Mouse (Mus musculus) G1E (cell line): Measurements from ENCODE around the gene Haus2. TPM values are rescaled to one million over a fixed set of nuclear protein-coding genes. Genes with fewer than 3 reads are reported as not detected.

Source experiments
- ATAC-seq: 2 replicates; pipeline ENCODE4 v1.8.0; 2016; ENCODE audit warnings: mild to moderate bottlenecking; ENCODE audit not compliant: insufficient number of reproducible peaks, poor library complexity, low FRiP score, severe bottlenecking; ENCODE audit errors: extremely low read depth
- DNase-seq: peaks from one replicate; pipeline ENCODE4 v3.0.0; 2012; ENCODE audit warnings: low spot score
- H3K27me3 ChIP-seq: 2 replicates; pipeline ENCODE4 v1.6.1; 2012; ENCODE audit warnings: mild to moderate bottlenecking, low read length, inconsistent platforms; ENCODE audit not compliant: insufficient read depth
- H3K36me3 ChIP-seq: replicated peaks from 2 replicates; pipeline ENCODE3; 2012; ENCODE audit warnings: mild to moderate bottlenecking, inconsistent platforms
- H3K4me1 ChIP-seq: 2 replicates; pipeline ENCODE4 v1.6.1; 2012; ENCODE audit warnings: low read depth, low read length, inconsistent platforms, mixed read lengths; ENCODE audit not compliant: insufficient read depth
- H3K4me3 ChIP-seq: 2 replicates; pipeline ENCODE4 v1.5.1; 2012; ENCODE audit warnings: low read depth, mild to moderate bottlenecking, inconsistent platforms, low read length, moderate library complexity, mixed read lengths
- H3K9me3 ChIP-seq: replicated peaks from 2 replicates; pipeline ENCODE4 v1.6.1; 2012; ENCODE audit warnings: inconsistent platforms
- CTCF ChIP-seq: IDR thresholded peaks from 2 replicates; pipeline ENCODE4 v1.5.1; 2012; ENCODE audit warnings: low read depth, low read length, inconsistent platforms, mixed read lengths
- GATA1 ChIP-seq: IDR thresholded peaks from 2 replicates; pipeline ENCODE4 v1.6.1; 2012; ENCODE audit warnings: borderline replicate concordance, low read length, inconsistent platforms, mixed read lengths
- GATA2 ChIP-seq: IDR thresholded peaks from 2 replicates; pipeline ENCODE4 v1.6.1; 2012; ENCODE audit warnings: low read depth, low read length, inconsistent platforms, borderline replicate concordance
- POLR2AphosphoS5 ChIP-seq: IDR thresholded peaks from 2 replicates; pipeline ENCODE4 v1.6.1; 2012; ENCODE audit warnings: low read depth, low read length, inconsistent platforms; ENCODE audit not compliant: insufficient replicate concordance
- TAL1 ChIP-seq: conservative IDR thresholded peaks from 2 replicates; pipeline ENCODE4 v1.6.1; 2012; ENCODE audit warnings: low read depth, low read length, inconsistent platforms, mixed read lengths
- polyA plus RNA-seq: library from polyadenylated mRNA; stranded (reverse); fragments of >175 nt; gene quantifications from 2 replicates; pipeline ENCODE4 v1.2.3, GENCODE M21; 2012
- total RNA-seq, 2 experiments: library from RNA; stranded (forward) in 1 of 2; stranded (reverse) in 1 of 2; fragments of 200-1000 nt in 1 of 2; fragments of >200 nt in 1 of 2; fragmentation: Nextera tagmentation in 1 of 2; gene quantifications; 2 replicates each; pipeline ENCODE4 v1.2.3; 2014 to 2017

The Haus2 gene
- total and polyA plus RNA-seq, 3 experiments: 3.2 to 30.5 (median 14.6) TPM

DNA sequence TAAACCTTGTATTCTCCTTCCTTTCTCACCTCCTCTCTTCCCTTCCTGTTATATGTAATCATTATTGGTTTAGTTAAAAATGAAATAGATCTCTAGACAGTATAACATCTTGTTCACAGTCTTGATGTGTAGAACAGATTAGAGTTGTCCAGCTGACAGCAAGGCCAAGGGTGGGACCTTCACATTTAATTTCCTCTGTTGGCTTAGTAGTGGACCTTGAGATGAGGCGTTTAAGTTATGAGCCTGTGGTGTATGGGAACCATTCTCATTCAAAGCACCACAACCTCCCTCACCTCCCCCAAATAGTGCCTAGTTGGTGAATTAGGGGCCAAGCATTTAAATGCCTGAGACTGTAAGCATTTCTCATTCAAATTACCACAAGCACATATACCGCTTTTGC is 58.3 kb downstream of the Haus2 start:
- H3K4me1 ChIP-seq: peaks cover 17% of the 10 kb centered on the region
- H3K36me3 ChIP-seq: no peaks in the 10 kb centered on the region
- H3K27me3 ChIP-seq: peaks cover 12% of the 10 kb centered on the region; the same call in 1 of the 2 replicates
- TF ChIP-seq CTCF (no peak), POLR2AphosphoS5 (no peak), TAL1 (no peak), GATA2 (no peak), GATA1 (no peak)
- no peak for ATAC-seq
- DNase-seq: no peak
- H3K4me3 ChIP-seq: no peak overlapping the region
- H3K9me3 ChIP-seq: no peaks in the 10 kb centered on the region

DNA sequence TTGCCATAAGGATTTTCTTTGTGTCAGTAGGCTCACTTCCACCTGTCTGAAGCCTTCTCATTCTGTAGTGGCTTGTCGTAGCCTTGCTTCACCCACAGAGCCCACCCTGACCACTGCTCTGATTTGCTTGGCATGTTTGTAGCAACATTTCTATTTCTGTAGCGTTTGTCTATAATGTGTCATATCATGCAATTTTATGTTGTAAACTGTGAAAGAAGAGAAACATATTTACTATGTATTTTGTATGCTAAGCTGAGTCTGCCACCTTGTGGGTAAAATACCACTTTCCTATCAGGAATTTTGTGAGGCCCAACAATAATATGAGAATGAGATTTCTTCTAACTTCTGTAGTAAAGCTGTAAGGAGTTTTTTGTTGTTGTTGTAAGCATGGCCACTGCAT is 61.1 kb downstream of the Haus2 start:
- H3K36me3 ChIP-seq: peaks cover 2% of the 10 kb centered on the region
- ATAC-seq (no peak), DNase-seq (no peak)
- H3K4me1 ChIP-seq: peaks cover 3% of the 10 kb centered on the region; the same call in 1 of the 2 replicates
- no peak for TF ChIP-seq GATA2
- H3K27me3 ChIP-seq: peaks cover 10% of the 10 kb centered on the region; the same call in 1 of the 2 replicates
- no peaks in the 10 kb centered on the region for H3K9me3 ChIP-seq
- no peak overlapping the region for H3K4me3 ChIP-seq

Other genes with a start within 250 kb of the Haus2 start
- 16.0 and 17.2 TPM in 2 replicates for gene Ganc, start 205.5 kb upstream of the Haus2 start, total RNA-seq (2014; fragmentation: Nextera tagmentation)
- 19.2 and 20.4 TPM in 2 replicates for gene Ganc, start 205.5 kb upstream of the Haus2 start, total RNA-seq (2017)
- 0.95 and 1.6 TPM in 2 replicates for gene Ganc, start 205.5 kb upstream of the Haus2 start, polyA plus RNA-seq
- 19.6 and 22.6 TPM in 2 replicates for gene Tmem87a, start 205.3 kb upstream of the Haus2 start, total RNA-seq (2014; fragmentation: Nextera tagmentation)
- 36.8 and 44.1 TPM in 2 replicates for gene Tmem87a, start 205.3 kb upstream of the Haus2 start, total RNA-seq (2017)
- gene Tmem87a, start 205.3 kb upstream of the Haus2 start, polyA plus RNA-seq: 0.76 and 0.88 TPM in 2 replicates
- not detected in 2 replicates for gene Capn3, start 153.4 kb upstream of the Haus2 start, total RNA-seq (2014; fragmentation: Nextera tagmentation)
- 0.05 and 0.06 TPM in 2 replicates for gene Capn3, start 153.4 kb upstream of the Haus2 start, total RNA-seq (2017)
- not detected in 2 replicates for gene Capn3, start 153.4 kb upstream of the Haus2 start, polyA plus RNA-seq
- 301 and 315 TPM in 2 replicates for gene Zfp106, start 45.5 kb upstream of the Haus2 start, total RNA-seq (2014; fragmentation: Nextera tagmentation)
- 98.6 and 104 TPM in 2 replicates for gene Zfp106, start 45.5 kb upstream of the Haus2 start, total RNA-seq (2017)
- 83.9 and 104 TPM in 2 replicates for gene Zfp106, start 45.5 kb upstream of the Haus2 start, polyA plus RNA-seq
- gene Snap23, start 41.7 kb upstream of the Haus2 start, total RNA-seq (2014; fragmentation: Nextera tagmentation): 242 and 301 TPM in 2 replicates
- gene Snap23, start 41.7 kb upstream of the Haus2 start, total RNA-seq (2017): 253 and 328 TPM in 2 replicates
- 20.5 and 21.7 TPM in 2 replicates for gene Snap23, start 41.7 kb upstream of the Haus2 start, polyA plus RNA-seq
- 35.8 and 52.9 TPM in 2 replicates for gene Lrrc57, start 137 bp downstream of the Haus2 start, total RNA-seq (2014; fragmentation: Nextera tagmentation)
- gene Lrrc57, start 137 bp downstream of the Haus2 start, total RNA-seq (2017): 27.8 and 29.6 TPM in 2 replicates
- 1.5 and 3.0 TPM in 2 replicates for gene Lrrc57, start 137 bp downstream of the Haus2 start, polyA plus RNA-seq
- 9.8 and 12.3 TPM in 2 replicates for gene Stard9, start 19.7 kb downstream of the Haus2 start, total RNA-seq (2014; fragmentation: Nextera tagmentation)
- 3.7 and 4.0 TPM in 2 replicates for gene Stard9, start 19.7 kb downstream of the Haus2 start, total RNA-seq (2017)
- gene Stard9, start 19.7 kb downstream of the Haus2 start, polyA plus RNA-seq: 0.34 and 0.54 TPM in 2 replicates
- 26.2 and 33.2 TPM in 2 replicates for gene Cdan1, start 240.7 kb downstream of the Haus2 start, total RNA-seq (2014; fragmentation: Nextera tagmentation)
- gene Cdan1, start 240.7 kb downstream of the Haus2 start, total RNA-seq (2017): 18.4 and 19.9 TPM in 2 replicates
- gene Cdan1, start 240.7 kb downstream of the Haus2 start, polyA plus RNA-seq: 63.1 and 92.7 TPM in 2 replicates
- 7.1 and 9.2 TPM in 2 replicates for gene Ttbk2, start 241.2 kb downstream of the Haus2 start, total RNA-seq (2014; fragmentation: Nextera tagmentation)
- 7.3 and 8.4 TPM in 2 replicates for gene Ttbk2, start 241.2 kb downstream of the Haus2 start, total RNA-seq (2017)
- 4.9 and 5.8 TPM in 2 replicates for gene Ttbk2, start 241.2 kb downstream of the Haus2 start, polyA plus RNA-seq